Mouse (Mus musculus) forebrain, embryonic 12.5 days (tissue): ENCODE measurements around the gene Cadm1. TPM values are rescaled to one million over a fixed set of nuclear protein-coding genes. Genes with fewer than 3 reads are reported as not detected.
A peak's percentile ranks its signal among the peaks of the same experiment; 100 is the strongest.

Experiments used
- ATAC-seq: fragments of 200-750 bp; cut with Nextera tagmentation; 2 replicates; pipeline ENCODE4 v1.8.0; 2017; ENCODE audit warnings: moderate TSS enrichment; ENCODE audit not compliant: low FRiP score
- H3K27ac ChIP-seq: fragments of 300-500 bp; sonication (generic); 2 replicates; pipeline ENCODE4 v1.5.1; 2016; ENCODE audit warnings: mild to moderate bottlenecking
- H3K27me3 ChIP-seq: fragments of 300-500 bp; sonication (generic); 2 replicates; pipeline ENCODE4 v1.6.1; 2016; ENCODE audit warnings: mild to moderate bottlenecking
- H3K36me3 ChIP-seq: fragments of 300-500 bp; sonication (generic); replicated peaks from 2 replicates; pipeline ENCODE4 v1.6.1; 2016; ENCODE audit warnings: mild to moderate bottlenecking
- H3K4me1 ChIP-seq: fragments of 300-500 bp; sonication (generic); 2 replicates; pipeline ENCODE4 v1.6.1; 2016
- H3K4me2 ChIP-seq: fragments of 300-500 bp; sonication (generic); 2 replicates; pipeline ENCODE4 v1.6.1; 2016; ENCODE audit warnings: mild to moderate bottlenecking, moderate library complexity
- H3K4me3 ChIP-seq: fragments of 300-500 bp; sonication (generic); replicated peaks from 2 replicates; pipeline ENCODE4 v1.5.1; 2016; ENCODE audit warnings: mild to moderate bottlenecking
- H3K9ac ChIP-seq: fragments of 300-500 bp; sonication (generic); 2 replicates; pipeline ENCODE4 v1.6.1; 2016; ENCODE audit warnings: mild to moderate bottlenecking
- H3K9me3 ChIP-seq: fragments of 300-500 bp; sonication (generic); 2 replicates; pipeline ENCODE4 v1.6.1; 2016
- WGBS: fragments of 180-500 bp; shearing (Covaris S2); methylation state at CpG from one replicate; pipeline ENCODE4 v1.1.7; 2016; 5-methylcytosine and 5-hydroxymethylcytosine counted together
- polyA plus RNA-seq: library from polyadenylated mRNA; unstranded; fragments of >200 nt; fragmentation: Nextera tagmentation; extraction: Ambion mirVana; gene quantifications from 2 replicates; pipeline ENCODE4 v1.2.1, GENCODE M21; 2016

Gene Cadm1
- polyA plus RNA-seq, 1 experiment from 2014 or later: 99.8 TPM

- WGBS: 50% methylated on average over 7 of the region's 7 CpGs
- Histone ChIP-seq H3K27ac (no peak overlapping the region), H3K36me3 (no peaks in the 10 kb centered on the region), H3K9ac (no peak overlapping the region), H3K9me3 (no peaks in the 10 kb centered on the region), H3K4me1 (peaks cover 40% of the 10 kb centered on the region), H3K4me3 (no peak overlapping the region), H3K4me2 (no peak overlapping the region), H3K27me3 (0 out of 2 replicates have a peak, but pooled peaks cover 5% of the 10 kb centered on the region)
- ATAC-seq: no peak
Observed at GRCm38 (mm10) chr9:47759807-47760206, 229.8 kb downstream of the Cadm1 start.

GRCm38 (mm10) chr9:47761601-47762000, 231.6 kb downstream of the Cadm1 start:
- no peaks in the 10 kb centered on the region for H3K36me3 ChIP-seq
- ATAC-seq: no peak
- H3K9ac ChIP-seq: no peak overlapping the region
- 0 out of 2 replicates have a peak, but pooled peaks cover 5% of the 10 kb centered on the region for H3K27me3 ChIP-seq
- H3K27ac ChIP-seq: no peak overlapping the region
- no peak overlapping the region for H3K4me3 ChIP-seq
- peaks cover 33% of the 10 kb centered on the region for H3K4me1 ChIP-seq
- H3K9me3 ChIP-seq: no peaks in the 10 kb centered on the region
- WGBS: 78% methylated on average over 5 of the region's 5 CpGs
- H3K4me2 ChIP-seq: no peak overlapping the region

GRCm38 (mm10) chr9:47762913-47763312, 232.9 kb downstream of the Cadm1 start:
- H3K4me1 ChIP-seq: peaks cover 33% of the 10 kb centered on the region
- no peaks in the 10 kb centered on the region for H3K9me3 ChIP-seq
- no peak overlapping the region for H3K9ac ChIP-seq
- H3K4me2 ChIP-seq: no peak overlapping the region
- H3K27me3 ChIP-seq: 0 out of 2 replicates have a peak, but pooled peaks cover 5% of the 10 kb centered on the region
- no peak overlapping the region for H3K4me3 ChIP-seq
- ATAC-seq: no peak
- H3K27ac ChIP-seq: no peak overlapping the region
- 84% methylated on average over 5 of the region's 5 CpGs for WGBS
- no peaks in the 10 kb centered on the region for H3K36me3 ChIP-seq

GRCm38 (mm10) chr9:47764920-47765319, 234.9 kb downstream of the Cadm1 start:
- ATAC-seq: no peak
- WGBS: 59% methylated on average over 5 of the region's 5 CpGs
- H3K4me3 ChIP-seq: no peak overlapping the region
- no peak overlapping the region for H3K9ac ChIP-seq
- peaks cover 25% of the 10 kb centered on the region for H3K4me1 ChIP-seq
- H3K27ac ChIP-seq: no peak overlapping the region
- H3K36me3 ChIP-seq: no peaks in the 10 kb centered on the region
- H3K4me2 ChIP-seq: no peak overlapping the region
- 0 out of 2 replicates have a peak, but pooled peaks cover 5% of the 10 kb centered on the region for H3K27me3 ChIP-seq
- H3K9me3 ChIP-seq: no peaks in the 10 kb centered on the region

- Histone ChIP-seq H3K9me3 (no peaks in the 10 kb centered on the region), H3K4me1 (peaks cover 21% of the 10 kb centered on the region), H3K9ac (no peak overlapping the region)
Observed at GRCm38 (mm10) chr9:47765323-47765722, 235.3 kb downstream of the Cadm1 start.

GRCm38 (mm10) chr9:47766342-47766741, 236.4 kb downstream of the Cadm1 start:
- no peaks in the 10 kb centered on the region for H3K9me3 ChIP-seq
- H3K4me3 ChIP-seq: no peak overlapping the region
- H3K4me1 ChIP-seq: peaks cover 20% of the 10 kb centered on the region
- H3K36me3 ChIP-seq: no peaks in the 10 kb centered on the region
- H3K27ac ChIP-seq: no peak overlapping the region
- H3K4me2 ChIP-seq: no peak overlapping the region
- 0 out of 2 replicates have a peak, but pooled peaks cover 5% of the 10 kb centered on the region for H3K27me3 ChIP-seq
- no peak overlapping the region for H3K9ac ChIP-seq
- 89% methylated on average over 10 of the region's 10 CpGs for WGBS
- no peak for ATAC-seq

More at GRCm38 (mm10) chr9:47765323-47765722, 235.3 kb downstream of the Cadm1 start:
- Histone ChIP-seq H3K4me2 (no peak overlapping the region), H3K27me3 (0 out of 2 replicates have a peak, but pooled peaks cover 5% of the 10 kb centered on the region), H3K27ac (no peak overlapping the region), H3K36me3 (no peaks in the 10 kb centered on the region), H3K4me3 (no peak overlapping the region)
- no peak for ATAC-seq
- WGBS: 89% methylated on average over 13 of the region's 13 CpGs

- no peaks in the 10 kb centered on the region for H3K9me3 ChIP-seq
- H3K4me1 ChIP-seq: peaks cover 14% of the 10 kb centered on the region
- ATAC-seq: no peak
- no peak overlapping the region; the same call in 1 of the 2 replicates for H3K9ac ChIP-seq
- WGBS: 61% methylated on average over 11 of the region's 11 CpGs
- no peaks in the 10 kb centered on the region for H3K27me3 ChIP-seq
- H3K4me3 ChIP-seq: no peak overlapping the region
- H3K4me2 ChIP-seq: no peak overlapping the region
- no peak overlapping the region for H3K27ac ChIP-seq
- no peaks in the 10 kb centered on the region for H3K36me3 ChIP-seq
Observed at GRCm38 (mm10) chr9:47770836-47771235, 240.9 kb downstream of the Cadm1 start.

- Histone ChIP-seq H3K4me1 (peaks cover 14% of the 10 kb centered on the region), H3K4me3 (no peak overlapping the region), H3K27ac (no peak overlapping the region), H3K36me3 (no peaks in the 10 kb centered on the region), H3K9ac (no peak overlapping the region), H3K4me2 (no peak overlapping the region), H3K27me3 (no peaks in the 10 kb centered on the region), H3K9me3 (no peaks in the 10 kb centered on the region)
- no peak for ATAC-seq
- 85% methylated on average over 5 of the region's 5 CpGs for WGBS
Observed at GRCm38 (mm10) chr9:47771953-47772352, 242.0 kb downstream of the Cadm1 start.

- H3K9me3 ChIP-seq: no peaks in the 10 kb centered on the region
- no peak for ATAC-seq
- H3K9ac ChIP-seq: no peak overlapping the region
- H3K27me3 ChIP-seq: no peaks in the 10 kb centered on the region
- H3K36me3 ChIP-seq: no peaks in the 10 kb centered on the region
- 94% methylated on average over 6 of the region's 6 CpGs for WGBS
- no peak overlapping the region for H3K27ac ChIP-seq
- no peak overlapping the region for H3K4me3 ChIP-seq
- no peak overlapping the region for H3K4me2 ChIP-seq
- peaks cover 14% of the 10 kb centered on the region for H3K4me1 ChIP-seq
Observed at GRCm38 (mm10) chr9:47772750-47773149, 242.8 kb downstream of the Cadm1 start.

GRCm38 (mm10) chr9:47776941-47777919, 247.3 kb downstream of the Cadm1 start:
- no peak for ATAC-seq
- WGBS: 81% methylated on average over 9 of the region's 9 CpGs
- no peaks in the 10 kb centered on the region for H3K36me3 ChIP-seq
- H3K4me1 ChIP-seq: peaks cover 22% of the 10 kb centered on the region
- no peak overlapping the region for H3K4me3 ChIP-seq
- H3K27me3 ChIP-seq: no peaks in the 10 kb centered on the region
- no peak overlapping the region for H3K9ac ChIP-seq
- no peaks in the 10 kb centered on the region for H3K9me3 ChIP-seq
- no peak overlapping the region for H3K4me2 ChIP-seq
- no peak overlapping the region for H3K27ac ChIP-seq

- peaks cover 22% of the 10 kb centered on the region for H3K4me1 ChIP-seq
- WGBS: 40% methylated on average over 11 of the region's 11 CpGs
- no peak overlapping the region for H3K4me3 ChIP-seq
- H3K36me3 ChIP-seq: no peaks in the 10 kb centered on the region
- no peak overlapping the region for H3K9ac ChIP-seq
- no peaks in the 10 kb centered on the region for H3K9me3 ChIP-seq
- no peaks in the 10 kb centered on the region; the same call in 1 of the 2 replicates for H3K27me3 ChIP-seq
- peak overlapping the region; percentile 8; the same call in 1 of the 2 replicates for H3K4me2 ChIP-seq
- no peak overlapping the region for H3K27ac ChIP-seq
- no peak for ATAC-seq
Observed at GRCm38 (mm10) chr9:47778438-47778837, 248.5 kb downstream of the Cadm1 start.

GRCm38 (mm10) chr9:47779291-47779690, 249.3 kb downstream of the Cadm1 start:
- Histone ChIP-seq H3K4me3 (no peak overlapping the region), H3K4me2 (no peak overlapping the region), H3K27ac (no peak overlapping the region), H3K4me1 (peaks cover 22% of the 10 kb centered on the region), H3K27me3 (no peaks in the 10 kb centered on the region; the same call in 1 of the 2 replicates), H3K9ac (no peak overlapping the region), H3K9me3 (no peaks in the 10 kb centered on the region), H3K36me3 (no peaks in the 10 kb centered on the region)
- WGBS: 28% methylated on average over 6 of the region's 6 CpGs
- no peak for ATAC-seq
